Mouse (Mus musculus) embryo, embryonic 11.5 days (tissue): ENCODE data around the gene Dusp18.
A peak's percentile ranks its signal among the peaks of the same experiment; 100 is the strongest.
"Not testable (repeated sequence)": the region's sequence is repeated elsewhere in the genome, so short reads cannot be mapped to it uniquely, and the experiment has no call there.

Source experiments
- DNase-seq: peaks from one replicate; pipeline ENCODE4 v3.0.0-alpha.2; 2012; ENCODE audit warnings: low read depth, low spot score

The Dusp18 gene

GRCm38 (mm10) chr11:3893970-3894369, 1.1 kb upstream of the Dusp18 start:
- DNase-seq = no peak

GRCm38 (mm10) chr11:3895458-3895857, 418 bp downstream of the Dusp18 start:
- no peak for DNase-seq

- DNase-seq = no peak
Observed at GRCm38 (mm10) chr11:3895933-3896332, 893 bp downstream of the Dusp18 start.

GRCm38 (mm10) chr11:3900296-3900695, 5.3 kb downstream of the Dusp18 start:
- no peak for DNase-seq

GRCm38 (mm10) chr11:3902516-3902915, 7.5 kb downstream of the Dusp18 start:
- no peak for DNase-seq

- no peak for DNase-seq
Observed at GRCm38 (mm10) chr11:3903046-3903445, 8.0 kb downstream of the Dusp18 start.

- no peak for DNase-seq
Observed at GRCm38 (mm10) chr11:3904673-3905072, 9.6 kb downstream of the Dusp18 start.

- DNase-seq = no peak
Observed at GRCm38 (mm10) chr11:3905446-3905845, 10.4 kb downstream of the Dusp18 start.

GRCm38 (mm10) chr11:3909236-3909635, 14.2 kb downstream of the Dusp18 start:
- no peak for DNase-seq

- no peak for DNase-seq
Observed at GRCm38 (mm10) chr11:3910513-3911310, 15.7 kb downstream of the Dusp18 start.

- not testable (repeated sequence) for DNase-seq
Observed at GRCm38 (mm10) chr11:3911440-3911839, 16.4 kb downstream of the Dusp18 start.

GRCm38 (mm10) chr11:3912100-3912874, 17.2 kb downstream of the Dusp18 start:
- DNase-seq = no peak

- no peak for DNase-seq
Observed at GRCm38 (mm10) chr11:3912875-3913271, 17.8 kb downstream of the Dusp18 start.

GRCm38 (mm10) chr11:3913316-3914108, 18.5 kb downstream of the Dusp18 start:
- DNase-seq = peak; percentile 72

GRCm38 (mm10) chr11:3914109-3914840, 19.2 kb downstream of the Dusp18 start, which contains the start of gene Slc35e4:
Gene Slc35e4 (minus strand): TSS chr11:3914664.
- DNase-seq = no peak

GRCm38 (mm10) chr11:3918738-3919137, 23.7 kb downstream of the Dusp18 start:
- no peak for DNase-seq

- no peak for DNase-seq
Observed at GRCm38 (mm10) chr11:3920476-3920875, 25.4 kb downstream of the Dusp18 start.

- DNase-seq = no peak
Observed at GRCm38 (mm10) chr11:3921281-3921850, 26.3 kb downstream of the Dusp18 start.

- no peak for DNase-seq
Observed at GRCm38 (mm10) chr11:3922115-3922514, 27.1 kb downstream of the Dusp18 start.

GRCm38 (mm10) chr11:3922731-3923130, 27.7 kb downstream of the Dusp18 start:
- no peak for DNase-seq

GRCm38 (mm10) chr11:3925916-3926315, 30.9 kb downstream of the Dusp18 start:
- no peak for DNase-seq
